Mouse (Mus musculus) myocyte (in vitro differentiated cells): ENCODE data around the gene A930018P22Rik.

Experiments
- MAX ChIP-seq: IDR thresholded peaks from one replicate; pipeline ENCODE4 v1.6.1; 2011; ENCODE audit warnings: low read depth, mild to moderate bottlenecking, control low read depth
- POLR2A ChIP-seq: IDR thresholded peaks from one replicate; pipeline ENCODE4 v1.6.1; 2011; ENCODE audit warnings: low read depth, mild to moderate bottlenecking, control low read depth, moderate library complexity; ENCODE audit not compliant: insufficient read length
- POLR2AphosphoS2 ChIP-seq: IDR thresholded peaks from one replicate; pipeline ENCODE4 v1.6.1; 2011; ENCODE audit warnings: low read depth, control low read depth; ENCODE audit not compliant: insufficient read length
- SRF ChIP-seq: IDR thresholded peaks from one replicate; pipeline ENCODE4 v1.6.1; 2011; ENCODE audit warnings: low read depth; ENCODE audit not compliant: control insufficient read depth, insufficient read length
- USF1 ChIP-seq: IDR thresholded peaks from one replicate; pipeline ENCODE4 v1.6.1; 2011; ENCODE audit warnings: low read depth, mild to moderate bottlenecking, control low read depth, moderate library complexity

- TF ChIP-seq POLR2A: no peak
- TF ChIP-seq SRF: no peak
- TF ChIP-seq USF1: no peak
- no peak for TF ChIP-seq POLR2AphosphoS2
- TF ChIP-seq MAX: no peak
Observed at GRCm38 (mm10) chr2:104165631-104166030, 43.1 kb downstream of the A930018P22Rik start.
